ENCODE assay signal across 7 mouse cellular contexts in genomic region chr3:95434136-95434982, GRCm38 (mm10). TPM values are rescaled to one million over a fixed set of nuclear protein-coding genes. Genes with fewer than 3 reads are reported as not detected.
DNase-seq lines count a peak whose midpoint lies in the region; ATAC-seq and TF ChIP-seq lines count a peak whose summit lies in the region.

Gene Arnt, plus strand, starts transcription at chr3:95434388.

- WGBS in embryonic facial prominence, embryonic 10.5 days = under 1% methylated on average over 47 of the region's 47 CpGs
- WGBS in intestine, postnatal 0 days = under 1% methylated on average over 47 of the region's 47 CpGs
- WGBS in midbrain, embryonic 12.5 days = under 1% methylated on average over 47 of the region's 47 CpGs
- WGBS in small intestine, adult 2 months = under 1% methylated on average over 47 of the region's 47 CpGs

- peak; percentile 76 for TF ChIP-seq POLR2A in small intestine, adult 2 months (IDR thresholded peaks at IDR 0.05; ENCODE audit: low read depth, low read length)

- DNase-seq in adrenal gland, postnatal 10 days = peak; percentile 93
- peak; percentile 96 for DNase-seq in embryonic facial prominence, embryonic 10.5 days (ENCODE audit: low spot score)
- peak; percentile 88 for DNase-seq in gonadal fat pad, adult 2 months (ENCODE audit: low read depth)
- peak; percentile 92 for DNase-seq in left cerebral cortex, postnatal 4 days

- peak within 1 kb of the TSS; percentile 66 for H3K4me2 ChIP-seq in intestine, postnatal 0 days (replicated peaks; ENCODE audit: low read depth)
- peak within 1 kb of the TSS; percentile 74 for H3K4me2 ChIP-seq in midbrain, embryonic 12.5 days (replicated peaks)

- peak within 1 kb of the TSS; percentile 92 for H3K9ac ChIP-seq in intestine, postnatal 0 days (ENCODE audit: low read depth, low read length)
- peak within 1 kb of the TSS; percentile 77 for H3K9ac ChIP-seq in midbrain, embryonic 12.5 days (replicated peaks)

- intact Hi-C loops in left cerebral cortex, postnatal 4 days (cut with DNase I) = loop anchor here (5.0 kb wide), 1 partner anchor 77 kb away; the partner anchor contains the start of gene Setdb1

- H3K27ac ChIP-seq in embryonic facial prominence, embryonic 10.5 days (replicated peaks) = peak within 1 kb of the TSS; percentile 88
- H3K27ac ChIP-seq in intestine, postnatal 0 days (ENCODE audit: low read depth, low read length) = peak within 1 kb of the TSS; percentile 85
- peak within 1 kb of the TSS; percentile 66 for H3K27ac ChIP-seq in midbrain, embryonic 12.5 days (replicated peaks)
- peak within 1 kb of the TSS; percentile 47 for H3K27ac ChIP-seq in small intestine, adult 2 months (ENCODE audit: insufficient read depth, low read depth, low read length)

- H3K4me1 ChIP-seq in embryonic facial prominence, embryonic 10.5 days = peaks cover 15% of the 10 kb centered on the region
- H3K4me1 ChIP-seq in intestine, postnatal 0 days (replicated peaks; ENCODE audit: control insufficient read depth, insufficient read depth, low read length) = no peaks in the 10 kb centered on the region
- H3K4me1 ChIP-seq in midbrain, embryonic 12.5 days = peaks cover 7% of the 10 kb centered on the region; the same call in 1 of the 2 replicates
- H3K4me1 ChIP-seq in small intestine, adult 2 months (ENCODE audit: control insufficient read depth, insufficient read depth, insufficient read length, low read length) = no peaks in the 10 kb centered on the region

- H3K36me3 ChIP-seq in embryonic facial prominence, embryonic 10.5 days (replicated peaks) = peaks cover 26% of the 10 kb centered on the region
- H3K36me3 ChIP-seq in intestine, postnatal 0 days (ENCODE audit: control insufficient read depth, insufficient read depth) = peaks cover 6% of the 10 kb centered on the region
- peaks cover 12% of the 10 kb centered on the region for H3K36me3 ChIP-seq in midbrain, embryonic 12.5 days
- peaks cover 11% of the 10 kb centered on the region; the same call in 1 of the 2 replicates for H3K36me3 ChIP-seq in small intestine, adult 2 months (ENCODE audit: control insufficient read depth, insufficient read depth, low read length)

- ATAC-seq in intestine, postnatal 0 days = peak; percentile 100
- peak; percentile 100 for ATAC-seq in midbrain, embryonic 12.5 days (ENCODE audit: low FRiP score, low read depth)

- no peaks in the 10 kb centered on the region for H3K27me3 ChIP-seq in embryonic facial prominence, embryonic 10.5 days (replicated peaks; ENCODE audit: low read depth, poor library complexity, severe bottlenecking)
- no peaks in the 10 kb centered on the region for H3K27me3 ChIP-seq in intestine, postnatal 0 days (replicated peaks; ENCODE audit: control insufficient read depth, insufficient read depth, low read length)
- no peaks in the 10 kb centered on the region for H3K27me3 ChIP-seq in midbrain, embryonic 12.5 days
- H3K27me3 ChIP-seq in small intestine, adult 2 months (ENCODE audit: control insufficient read depth, insufficient read depth, low read length) = no peaks in the 10 kb centered on the region

- H3K9me3 ChIP-seq in embryonic facial prominence, embryonic 10.5 days = no peaks in the 10 kb centered on the region
- H3K9me3 ChIP-seq in intestine, postnatal 0 days (ENCODE audit: control insufficient read depth) = no peaks in the 10 kb centered on the region
- no peaks in the 10 kb centered on the region for H3K9me3 ChIP-seq in midbrain, embryonic 12.5 days

- peak within 1 kb of the TSS; percentile 67 for H3K4me3 ChIP-seq in embryonic facial prominence, embryonic 10.5 days
- H3K4me3 ChIP-seq in intestine, postnatal 0 days (ENCODE audit: low read depth, low read length) = peak within 1 kb of the TSS; percentile 90
- H3K4me3 ChIP-seq in midbrain, embryonic 12.5 days = peak within 1 kb of the TSS; percentile 87
- peak within 1 kb of the TSS; percentile 81 for H3K4me3 ChIP-seq in small intestine, adult 2 months (ENCODE audit: low read depth, low read length)

- 0 out of 2 replicates have a peak, but pooled peaks have one; percentile 6 for TF ChIP-seq CTCF in intestine, postnatal 0 days (IDR thresholded peaks at IDR 0.05; ENCODE audit: low read depth)
- no peak for TF ChIP-seq CTCF in small intestine, adult 2 months (IDR thresholded peaks at IDR 0.05; ENCODE audit: extremely low read depth, insufficient read length, insufficient replicate concordance, low read depth, low read length)

RNA-seq across cellular contexts. Expression of gene Arnt, which starts in this region (rescaled TPM):
- total RNA-seq in adrenal gland, postnatal 10 days (2021) = 10 to 100 TPM; 53.4 to 64.5 TPM
- 33.9 and 37.5 TPM in 2 replicates for polyA plus RNA-seq in embryonic facial prominence, embryonic 10.5 days (2016; fragmentation: Nextera tagmentation; extraction: Ambion mirVana)
- 27.0 and 31.4 TPM in 2 replicates for polyA plus RNA-seq in gonadal fat pad, adult 2 months (2012; rRNA removed)
- 11.7 and 13.4 TPM in 2 replicates for polyA plus RNA-seq in intestine, postnatal 0 days (2015; fragmentation: Nextera tagmentation; extraction: Ambion mirVana)
- 10 to 100 TPM; 40.4 to 46.1 TPM for total RNA-seq in left cerebral cortex, postnatal 4 days (2021)
- polyA plus RNA-seq in midbrain, embryonic 12.5 days (2016; fragmentation: Nextera tagmentation; extraction: Ambion mirVana) = 32.9 and 33.2 TPM in 2 replicates
- polyA plus RNA-seq in small intestine, adult 2 months (2012; rRNA removed) = 11.7 and 29.5 TPM in 2 replicates

Comparison
In these comparisons a context has a peak if more than half of its experiments do, and no peak if none do; other contexts are left out.
1. Peak in every context shown above with its lines: DNase-seq, ATAC-seq, H3K4me3 ChIP-seq and H3K27ac ChIP-seq.